Mouse (Mus musculus) ES-Bruce4 (cell line): ENCODE measurements at regions not wholly inside any gene's neighbourhood (a gene's known extent, or its start where the extent isn't known, plus 50 kb on each side); places are given as distances from the start of the nearest gene placed in this dataset.

Experiments
- CTCF ChIP-seq: IDR thresholded peaks from one replicate; pipeline ENCODE4 v1.8.1; 2011; ENCODE audit warnings: low read depth, low read length
- POLR2A ChIP-seq: IDR thresholded peaks from one replicate; pipeline ENCODE4 v1.8.1; 2011; ENCODE audit warnings: low read length; ENCODE audit not compliant: insufficient read depth

DNA sequence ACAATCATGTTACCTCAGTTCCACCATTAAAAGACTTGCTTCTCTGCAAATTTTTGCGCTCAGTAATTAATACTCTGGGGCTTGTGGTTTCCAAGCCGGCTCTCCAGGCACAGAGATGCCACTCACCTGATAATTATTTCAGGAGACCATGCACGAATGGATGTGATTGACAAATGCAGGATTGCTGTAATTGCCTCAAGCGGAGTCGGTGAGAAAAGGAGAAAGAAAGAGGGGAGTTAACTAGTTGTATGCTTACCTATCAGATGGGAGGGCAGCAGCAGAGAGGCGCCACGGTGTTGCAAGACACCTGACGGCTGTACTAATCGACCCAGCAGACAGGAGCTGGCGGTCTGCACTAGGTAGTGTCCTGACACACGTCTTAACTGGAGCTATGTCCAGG is 513.4 kb upstream of the Mki67 start:
- TF ChIP-seq POLR2A (no peak), CTCF (no peak)
